9 mouse cellular contexts compared by ENCODE assay signal in the genomic region with DNA sequence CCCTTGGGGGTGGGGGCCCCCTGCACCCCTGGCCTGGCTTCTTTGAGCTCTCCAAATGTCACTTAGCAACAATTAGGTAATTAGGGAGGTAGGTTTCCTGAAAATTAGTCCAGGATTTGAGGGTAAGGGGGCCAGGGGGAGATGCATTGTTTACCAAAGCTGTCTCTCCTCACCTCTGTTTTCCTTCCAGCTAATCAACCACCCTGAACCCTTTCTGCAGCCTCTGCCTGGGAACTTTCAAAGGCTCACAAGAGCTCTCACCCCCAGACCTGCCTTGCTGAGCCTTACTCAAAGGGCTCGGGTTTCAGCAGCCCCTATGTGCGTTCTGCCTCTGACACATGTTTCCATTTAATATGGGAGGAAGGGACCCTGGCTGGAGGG.
DNase-seq lines count a peak whose midpoint lies in the region; ATAC-seq lines count a peak whose summit lies in the region.
"Had no signal": no experiment of that assay in that cellular context is flagged by ENCODE, and none has a peak within 500 bp of the region (broad histone marks: within the 10 kb centered on the region; RNA-seq: fewer than 3 reads in every experiment).

No protein-coding gene starts in this region.

- ATAC-seq in heart, embryonic 14.5 days (ENCODE audit: insufficient number of reproducible peaks, insufficient read depth, low FRiP score, low read depth): 0 out of 2 replicates have a peak, but pooled peaks have one; percentile 8
- peak; percentile 53; the same call in 1 of the 2 replicates for ATAC-seq in hindbrain, embryonic 16.5 days
- ATAC-seq in midbrain, embryonic 15.5 days (replicated peaks): peak; percentile 70
- no peak; the same call in 1 of the 2 replicates for ATAC-seq in frontal cortex, adult (ENCODE audit: low TSS enrichment)

- 21% methylated on average over 2 of the region's 2 CpGs for WGBS in heart, embryonic 14.5 days
- 8% methylated on average over 2 of the region's 2 CpGs for WGBS in hindbrain, embryonic 16.5 days
- 3% methylated on average over 2 of the region's 2 CpGs for WGBS in midbrain, embryonic 15.5 days

- no peaks in the 10 kb centered on the region for H3K9me3 ChIP-seq in heart, embryonic 14.5 days (ENCODE audit: control insufficient read depth, low read length)
- no peaks in the 10 kb centered on the region for H3K9me3 ChIP-seq in hindbrain, embryonic 16.5 days (ENCODE audit: control insufficient read depth, low read length)
- H3K9me3 ChIP-seq in midbrain, embryonic 15.5 days: no peaks in the 10 kb centered on the region

- H3K36me3 ChIP-seq in heart, embryonic 14.5 days (ENCODE audit: control insufficient read depth, insufficient read depth, low read length): no peaks in the 10 kb centered on the region
- H3K36me3 ChIP-seq in hindbrain, embryonic 16.5 days (ENCODE audit: control insufficient read depth, insufficient read depth, low read length): no peaks in the 10 kb centered on the region
- no peaks in the 10 kb centered on the region for H3K36me3 ChIP-seq in midbrain, embryonic 15.5 days (replicated peaks)

- peak overlapping the region; percentile 51; the same call in 1 of the 2 replicates for H3K9ac ChIP-seq in heart, embryonic 14.5 days (ENCODE audit: low read length)
- peak overlapping the region; percentile 29 for H3K9ac ChIP-seq in hindbrain, embryonic 16.5 days (ENCODE audit: low read depth, low read length)
- peak overlapping the region; percentile 36 for H3K9ac ChIP-seq in midbrain, embryonic 15.5 days

- H3K27ac ChIP-seq in heart, embryonic 14.5 days (replicated peaks in 1 of 2; ENCODE audit: control insufficient read depth in 1 of 2, insufficient read depth in 1 of 2, low read depth in 2 of 2, low read length in 2 of 2): peak overlapping the region in 1 of 2 experiments; percentile 55; a peak in 2 of 4 replicates
- H3K27ac ChIP-seq in hindbrain, embryonic 16.5 days (ENCODE audit: low read depth, low read length): peak overlapping the region; percentile 55
- peak overlapping the region; percentile 79 for H3K27ac ChIP-seq in midbrain, embryonic 15.5 days

- no peak for DNase-seq in heart, postnatal 25 days (ENCODE audit: low spot score)
- DNase-seq in embryo, embryonic 11.5 days (ENCODE audit: low read depth, low spot score): peak; percentile 69
- no peak for DNase-seq in layer of hippocampus, adult 8-10 months (ENCODE audit: low spot score in 2 of 2)
- no peak for DNase-seq in urinary bladder, postnatal 25 days (ENCODE audit: low spot score)
- DNase-seq: thymus, postnatal 14 days had no signal

- H3K27me3 ChIP-seq in heart, embryonic 14.5 days (ENCODE audit: control insufficient read depth, insufficient read depth, low read length): no peaks in the 10 kb centered on the region
- H3K27me3 ChIP-seq in hindbrain, embryonic 16.5 days (replicated peaks; ENCODE audit: control insufficient read depth, insufficient read depth, low read length): no peaks in the 10 kb centered on the region
- H3K27me3 ChIP-seq in midbrain, embryonic 15.5 days (replicated peaks): no peaks in the 10 kb centered on the region

- no peak overlapping the region for H3K4me3 ChIP-seq in heart, embryonic 14.5 days (ENCODE audit: control insufficient read depth in 1 of 2, insufficient read depth in 1 of 2, low read depth in 1 of 2, low read length in 2 of 2)
- no peak overlapping the region for H3K4me3 ChIP-seq in hindbrain, embryonic 16.5 days (ENCODE audit: low read length)
- H3K4me3 ChIP-seq in midbrain, embryonic 15.5 days: no peak overlapping the region

- peaks cover 3 to 13% of the 10 kb centered on the region in 2 experiments; a peak in 2 of 4 replicates for H3K4me1 ChIP-seq in heart, embryonic 14.5 days (ENCODE audit: control insufficient read depth in 2 of 2, insufficient read depth in 2 of 2, low read length in 2 of 2)
- peaks cover 13% of the 10 kb centered on the region for H3K4me1 ChIP-seq in hindbrain, embryonic 16.5 days (ENCODE audit: control insufficient read depth, insufficient read depth, low read depth, low read length)
- peaks cover 13% of the 10 kb centered on the region for H3K4me1 ChIP-seq in midbrain, embryonic 15.5 days

- peak overlapping the region; percentile 26 for H3K4me2 ChIP-seq in heart, embryonic 14.5 days (ENCODE audit: low read length)
- H3K4me2 ChIP-seq in hindbrain, embryonic 16.5 days (ENCODE audit: low read length): no peak overlapping the region
- no peak overlapping the region for H3K4me2 ChIP-seq in midbrain, embryonic 15.5 days

- intact Hi-C loops in heart, postnatal 25 days (cut with DNase I): loop anchor here (2.0 to 10.0 kb wide), 4 partner anchors 43 to 548 kb away; a partner anchor contains a TSS
